Mouse (Mus musculus): ENCODE data around the gene Tspan8.
"Not testable (repeated sequence)": the region's sequence is repeated elsewhere in the genome, so short reads cannot be mapped to it uniquely, and the experiment has no call there.

The Tspan8 gene

GRCm38 (mm10) chr10:115816511-115816910, at the start of gene Tspan8:
Gene Tspan8 (plus strand): TSS chr10:115816832.
- DNase-seq (ENCODE audit: low spot score in 2 of 2), result no peak

GRCm38 (mm10) chr10:115770032-115770431, 46.6 kb upstream of the Tspan8 start:
- no peak for DNase-seq (ENCODE audit: low spot score in 2 of 2)

GRCm38 (mm10) chr10:115774451-115774850, 42.2 kb upstream of the Tspan8 start:
- no peak for DNase-seq (ENCODE audit: low spot score in 2 of 2)

GRCm38 (mm10) chr10:115775945-115776905, 40.4 kb upstream of the Tspan8 start:
- DNase-seq (ENCODE audit: low spot score in 2 of 2), result no peak

GRCm38 (mm10) chr10:115777366-115777765, 39.3 kb upstream of the Tspan8 start:
- no peak for DNase-seq (ENCODE audit: low spot score in 2 of 2)

GRCm38 (mm10) chr10:115778624-115779023, 38.0 kb upstream of the Tspan8 start:
- no peak for DNase-seq (ENCODE audit: low spot score in 2 of 2)

- no peak for DNase-seq (ENCODE audit: low spot score in 2 of 2)
Observed at GRCm38 (mm10) chr10:115780239-115781016, 36.2 kb upstream of the Tspan8 start.

- DNase-seq (ENCODE audit: low spot score in 2 of 2), result no peak
Observed at GRCm38 (mm10) chr10:115783232-115783631, 33.4 kb upstream of the Tspan8 start.

GRCm38 (mm10) chr10:115790788-115791187, 25.8 kb upstream of the Tspan8 start:
- DNase-seq (ENCODE audit: low spot score in 2 of 2), result no peak

GRCm38 (mm10) chr10:115796072-115796788, 20.4 kb upstream of the Tspan8 start:
- no peak for DNase-seq (ENCODE audit: low spot score in 2 of 2)

GRCm38 (mm10) chr10:115801464-115801863, 15.2 kb upstream of the Tspan8 start:
- DNase-seq (ENCODE audit: low spot score in 2 of 2), result no peak

- not testable (repeated sequence) for DNase-seq (ENCODE audit: low spot score in 2 of 2)
Observed at GRCm38 (mm10) chr10:115803013-115803412, 13.6 kb upstream of the Tspan8 start.

GRCm38 (mm10) chr10:115803765-115804164, 12.9 kb upstream of the Tspan8 start:
- DNase-seq (ENCODE audit: low spot score in 2 of 2), result no peak

GRCm38 (mm10) chr10:115805987-115806386, 10.6 kb upstream of the Tspan8 start:
- no peak for DNase-seq (ENCODE audit: low spot score in 2 of 2)

GRCm38 (mm10) chr10:115809169-115809568, 7.5 kb upstream of the Tspan8 start:
- no peak for DNase-seq (ENCODE audit: low spot score in 2 of 2)

- no peak for DNase-seq (ENCODE audit: low spot score in 2 of 2)
Observed at GRCm38 (mm10) chr10:115811519-115811918, 5.1 kb upstream of the Tspan8 start.

GRCm38 (mm10) chr10:115814878-115815277, 1.8 kb upstream of the Tspan8 start:
- DNase-seq (ENCODE audit: low spot score in 2 of 2), result no peak

GRCm38 (mm10) chr10:115817056-115817724, 558 bp downstream of the Tspan8 start:
- DNase-seq (ENCODE audit: low spot score in 2 of 2), result peak in 1 of 2 experiments; percentile 30

GRCm38 (mm10) chr10:115825289-115825688, 8.7 kb downstream of the Tspan8 start:
- DNase-seq (ENCODE audit: low spot score in 2 of 2), result no peak

GRCm38 (mm10) chr10:115828872-115829271, 12.2 kb downstream of the Tspan8 start:
- DNase-seq (ENCODE audit: low spot score in 2 of 2), result no peak

- DNase-seq (ENCODE audit: low spot score in 2 of 2), result no peak
Observed at GRCm38 (mm10) chr10:115829696-115830095, 13.1 kb downstream of the Tspan8 start.

All from urinary bladder, postnatal 4 days (tissue).